3 mouse cellular contexts compared by ENCODE assay signal in the genomic region with DNA sequence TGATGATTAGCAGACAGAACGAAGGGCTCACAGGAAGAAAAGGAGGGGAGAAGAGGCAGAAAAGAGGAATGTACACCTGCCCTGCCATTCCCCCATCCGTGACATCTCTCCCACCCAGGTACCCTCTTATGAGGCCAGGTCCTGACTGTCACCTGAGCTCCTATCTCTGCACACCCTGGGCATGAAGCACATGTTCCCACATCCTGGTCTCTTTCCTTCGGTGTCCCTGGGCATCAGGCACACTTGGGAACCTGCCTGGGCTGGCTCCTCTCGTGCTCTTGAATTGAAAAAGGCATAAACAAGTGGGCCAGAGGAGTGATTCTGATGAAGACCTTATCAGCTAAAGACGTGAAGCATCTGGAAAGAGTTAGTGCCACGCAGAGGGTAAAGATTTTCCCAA.
"Had no signal": no experiment of that assay in that cellular context is flagged by ENCODE, and none has a peak within 500 bp of the region (broad histone marks: within the 10 kb centered on the region; RNA-seq: fewer than 3 reads in every experiment).

No protein-coding gene starts in this region.

- DNase-seq: right cerebral cortex, postnatal 14 days had no signal

- ATAC-seq: midbrain, embryonic 13.5 days; midbrain, embryonic 15.5 days had no signal
